Mouse (Mus musculus) heart, embryonic 14.5 days (tissue): ENCODE data around the gene Fgd2. TPM values are rescaled to one million over a fixed set of nuclear protein-coding genes. Genes with fewer than 3 reads are reported as not detected.
A peak's percentile ranks its signal among the peaks of the same experiment; 100 is the strongest.
"Not testable (repeated sequence)": the region's sequence is repeated elsewhere in the genome, so short reads cannot be mapped to it uniquely, and the experiment has no call there.

ENCODE experiments used
- ATAC-seq: fragments of 200-750 bp; cut with Nextera tagmentation; 2 replicates; pipeline ENCODE4 v1.8.0; 2017; ENCODE audit warnings: low read depth, moderate TSS enrichment; ENCODE audit not compliant: insufficient number of reproducible peaks, insufficient read depth, low FRiP score
- H3K27ac ChIP-seq, 2 experiments: fragments of 200-500 bp in 1 of 2; fragments of 300-500 bp in 1 of 2; sonication (generic) in 1 of 2; replicated peaks in 1 of 2; 2 replicates each; pipeline ENCODE4 v1.5.1; 2012 to 2014; ENCODE audit warnings: low read depth in 2 of 2, low read length in 2 of 2, control low read depth in 1 of 2, mild to moderate bottlenecking in 1 of 2, mixed read lengths in 1 of 2; ENCODE audit not compliant: control insufficient read depth in 1 of 2, insufficient read depth in 1 of 2
- H3K27me3 ChIP-seq: fragments of 300-500 bp; sonication (generic); 2 replicates; pipeline ENCODE4 v1.6.1; 2014; ENCODE audit warnings: mild to moderate bottlenecking, low read length, control low read depth; ENCODE audit not compliant: control insufficient read depth, insufficient read depth
- H3K36me3 ChIP-seq: fragments of 300-500 bp; sonication (generic); 2 replicates; pipeline ENCODE4 v1.6.1; 2014; ENCODE audit warnings: mild to moderate bottlenecking, control low read depth, low read length, mixed read lengths; ENCODE audit not compliant: control insufficient read depth, insufficient read depth
- H3K4me1 ChIP-seq, 2 experiments: fragments of 200-500 bp in 1 of 2; fragments of 300-500 bp in 1 of 2; sonication (generic) in 1 of 2; 2 replicates each; pipeline ENCODE4 v1.6.1; 2012 to 2014; ENCODE audit warnings: low read length in 2 of 2, control low read depth in 1 of 2, mixed read lengths in 1 of 2; ENCODE audit not compliant: control insufficient read depth in 2 of 2, insufficient read depth in 2 of 2
- H3K4me2 ChIP-seq: fragments of 300-500 bp; sonication (generic); 2 replicates; pipeline ENCODE4 v1.6.1; 2014; ENCODE audit warnings: mild to moderate bottlenecking, low read length
- H3K4me3 ChIP-seq, 2 experiments: fragments of 200-500 bp in 1 of 2; fragments of 300-500 bp in 1 of 2; sonication (generic) in 1 of 2; 2 replicates each; pipeline ENCODE4 v1.5.1; 2012 to 2014; ENCODE audit warnings: low read length in 2 of 2, mild to moderate bottlenecking in 2 of 2, control low read depth in 1 of 2, low read depth in 1 of 2, moderate library complexity in 1 of 2; ENCODE audit not compliant: control insufficient read depth in 1 of 2, insufficient read depth in 1 of 2
- H3K9ac ChIP-seq: fragments of 300-500 bp; sonication (generic); 2 replicates; pipeline ENCODE4 v1.6.1; 2014; ENCODE audit warnings: mild to moderate bottlenecking, low read length
- H3K9me3 ChIP-seq: fragments of 300-500 bp; sonication (generic); 2 replicates; pipeline ENCODE4 v1.6.1; 2016; ENCODE audit warnings: low read length, control low read depth; ENCODE audit not compliant: control insufficient read depth
- WGBS: fragments of 180-500 bp; shearing (Covaris S2); extraction: QIAGEN DNeasy Blood & Tissue Kit; methylation state at CpG from one replicate; pipeline ENCODE4 v1.1.7; 2014; 5-methylcytosine and 5-hydroxymethylcytosine counted together
- polyA plus RNA-seq: library from polyadenylated mRNA; unstranded; fragments of >200 nt; fragmentation: Nextera tagmentation; extraction: Ambion mirVana; gene quantifications from 2 replicates; pipeline ENCODE4 v1.2.1, GENCODE M21; 2014

Fgd2 gene
- polyA plus RNA-seq = 2.4 and 2.8 TPM in 2 replicates

GRCm38 (mm10) chr17:29360761-29361221 lies at the start of gene Fgd2:
TSS of gene Fgd2 (plus strand) at chr17:29360914.
- no peaks in the 10 kb centered on the region for H3K36me3 ChIP-seq
- no peak within 1 kb of the TSS for H3K4me2 ChIP-seq
- no peak within 1 kb of the TSS for H3K4me3 ChIP-seq
- H3K27ac ChIP-seq = no peak within 1 kb of the TSS
- H3K9ac ChIP-seq = no peak within 1 kb of the TSS
- peaks cover 11 to 15% of the 10 kb centered on the region in 2 experiments for H3K4me1 ChIP-seq
- no peaks in the 10 kb centered on the region for H3K27me3 ChIP-seq
- ATAC-seq = no peak
- 19% methylated on average over 5 of the region's 5 CpGs for WGBS
- no peaks in the 10 kb centered on the region for H3K9me3 ChIP-seq

GRCm38 (mm10) chr17:29311602-29312001 lies 49.1 kb upstream of the Fgd2 start:
- Histone ChIP-seq H3K9me3 (peaks cover 4% of the 10 kb centered on the region; the same call in 1 of the 2 replicates), H3K9ac (no peak overlapping the region), H3K36me3 (no peaks in the 10 kb centered on the region), H3K4me1 (peaks cover 0 to 1% of the 10 kb centered on the region in 2 experiments; a peak in 1 of 4 replicates), H3K4me2 (no peak overlapping the region), H3K27ac (no peak overlapping the region), H3K27me3 (no peaks in the 10 kb centered on the region), H3K4me3 (no peak overlapping the region)
- ATAC-seq = no peak
- WGBS = 85% methylated on average over 8 of the region's 8 CpGs

GRCm38 (mm10) chr17:29312082-29312481 lies 48.6 kb upstream of the Fgd2 start:
- Histone ChIP-seq H3K9me3 (peaks cover 4% of the 10 kb centered on the region; the same call in 1 of the 2 replicates), H3K4me1 (peaks cover 0 to 4% of the 10 kb centered on the region in 2 experiments; a peak in 1 of 4 replicates), H3K9ac (no peak overlapping the region), H3K36me3 (no peaks in the 10 kb centered on the region), H3K27me3 (no peaks in the 10 kb centered on the region), H3K27ac (no peak overlapping the region), H3K4me2 (no peak overlapping the region), H3K4me3 (no peak overlapping the region)
- no peak for ATAC-seq
- WGBS = 91% methylated on average over 2 of the region's 2 CpGs

- no peak overlapping the region for H3K4me2 ChIP-seq
- peaks cover 0 to 4% of the 10 kb centered on the region in 2 experiments; a peak in 1 of 4 replicates for H3K4me1 ChIP-seq
- ATAC-seq = no peak
- peaks cover 4% of the 10 kb centered on the region; the same call in 1 of the 2 replicates for H3K9me3 ChIP-seq
- no peak overlapping the region for H3K9ac ChIP-seq
- H3K27me3 ChIP-seq = no peaks in the 10 kb centered on the region
- no peak overlapping the region for H3K4me3 ChIP-seq
- H3K27ac ChIP-seq = no peak overlapping the region
- H3K36me3 ChIP-seq = no peaks in the 10 kb centered on the region
Measured at GRCm38 (mm10) chr17:29313300-29313699, 47.4 kb upstream of the Fgd2 start.

- Histone ChIP-seq H3K27ac (peak overlapping the region; percentile 68 to 69), H3K9ac (no peak overlapping the region), H3K36me3 (no peaks in the 10 kb centered on the region), H3K9me3 (peaks cover 4% of the 10 kb centered on the region; the same call in 1 of the 2 replicates), H3K4me2 (no peak overlapping the region), H3K4me1 (peaks cover 0 to 4% of the 10 kb centered on the region in 2 experiments; a peak in 1 of 4 replicates), H3K4me3 (no peak overlapping the region), H3K27me3 (0 out of 2 replicates have a peak, but pooled peaks cover 2% of the 10 kb centered on the region)
- WGBS = 48% methylated on average over 9 of the region's 9 CpGs
- no peak for ATAC-seq
Measured at GRCm38 (mm10) chr17:29315672-29316465, 44.8 kb upstream of the Fgd2 start.

GRCm38 (mm10) chr17:29316891-29317290 lies 43.8 kb upstream of the Fgd2 start:
- no peaks in the 10 kb centered on the region for H3K36me3 ChIP-seq
- H3K27ac ChIP-seq = peak overlapping the region; percentile 68 to 69; a peak in 3 of 4 replicates
- no peak overlapping the region for H3K9ac ChIP-seq
- peaks cover 2 to 4% of the 10 kb centered on the region in 2 experiments; a peak in 2 of 4 replicates for H3K4me1 ChIP-seq
- H3K9me3 ChIP-seq = peaks cover 4% of the 10 kb centered on the region; the same call in 1 of the 2 replicates
- H3K27me3 ChIP-seq = peaks cover 12% of the 10 kb centered on the region
- no peak overlapping the region for H3K4me2 ChIP-seq
- no peak overlapping the region for H3K4me3 ChIP-seq
- no peak for ATAC-seq
- WGBS = 50% methylated on average over 3 of the region's 3 CpGs

- peak within 1 kb of the TSS; percentile 68 to 69 for H3K27ac ChIP-seq
Measured at GRCm38 (mm10) chr17:29317380-29317779, 43.3 kb upstream of the Fgd2 start, which contains the start of gene Pi16. TSS of gene Pi16 (plus strand) at chr17:29317680.

More at GRCm38 (mm10) chr17:29317380-29317779, 43.3 kb upstream of the Fgd2 start, which contains the start of gene Pi16:
- H3K9ac ChIP-seq, H3K36me3 ChIP-seq, ATAC-seq, H3K4me2 ChIP-seq, H3K9me3 ChIP-seq, H3K4me3 ChIP-seq, H3K4me1 ChIP-seq: not testable (repeated sequence)
- 90% methylated on average over 3 of the region's 3 CpGs for WGBS
- H3K27me3 ChIP-seq = peaks cover 17% of the 10 kb centered on the region
